Mouse (Mus musculus): Measurements from ENCODE around the gene Calm5. TPM values are rescaled to one million over a fixed set of nuclear protein-coding genes. Genes with fewer than 3 reads are reported as not detected.
"Not testable (repeated sequence)": the region's sequence is repeated elsewhere in the genome, so short reads cannot be mapped to it uniquely, and the experiment has no call there.

Gene Calm5
- polyA plus RNA-seq, 1 experiment from 2014 or later, result not detected

- Histone ChIP-seq H3K9me3 (ENCODE audit: control insufficient read depth, low read length) (no peaks in the 10 kb centered on the region), H3K4me3 (replicated peaks; ENCODE audit: low read length) (no peak overlapping the region), H3K27ac (no peak overlapping the region), H3K4me1 (replicated peaks; ENCODE audit: control insufficient read depth, insufficient read depth, low read length) (no peaks in the 10 kb centered on the region), H3K9ac (no peak overlapping the region), H3K36me3 (replicated peaks; ENCODE audit: control insufficient read depth, insufficient read depth) (no peaks in the 10 kb centered on the region), H3K27me3 (ENCODE audit: control insufficient read depth, insufficient read depth, low read length) (no peaks in the 10 kb centered on the region), H3K4me2 (replicated peaks) (no peak overlapping the region)
- no peak for DNase-seq (ENCODE audit: low spot score)
- no peak for ATAC-seq (ENCODE audit: low FRiP score)
- 89% methylated on average over 5 of the region's 5 CpGs for WGBS
Observed at GRCm38 (mm10) chr13:3831546-3831945, 22.4 kb upstream of the Calm5 start.

GRCm38 (mm10) chr13:3831994-3832393 lies 22.0 kb upstream of the Calm5 start:
- Histone ChIP-seq H3K27me3 (ENCODE audit: control insufficient read depth, insufficient read depth, low read length) (no peaks in the 10 kb centered on the region), H3K9me3 (ENCODE audit: control insufficient read depth, low read length) (no peaks in the 10 kb centered on the region), H3K4me3 (replicated peaks; ENCODE audit: low read length) (no peak overlapping the region), H3K4me2 (replicated peaks) (no peak overlapping the region), H3K4me1 (replicated peaks; ENCODE audit: control insufficient read depth, insufficient read depth, low read length) (no peaks in the 10 kb centered on the region), H3K27ac (no peak overlapping the region), H3K36me3 (replicated peaks; ENCODE audit: control insufficient read depth, insufficient read depth) (no peaks in the 10 kb centered on the region), H3K9ac (no peak overlapping the region)
- no peak for DNase-seq (ENCODE audit: low spot score)
- 67% methylated on average over 1 of the region's 1 CpGs for WGBS
- ATAC-seq (ENCODE audit: low FRiP score), result no peak

GRCm38 (mm10) chr13:3832450-3832849 lies 21.5 kb upstream of the Calm5 start:
- 69% methylated on average over 2 of the region's 2 CpGs for WGBS
- no peak overlapping the region for H3K27ac ChIP-seq
- no peak for ATAC-seq (ENCODE audit: low FRiP score)
- H3K9ac ChIP-seq, result no peak overlapping the region
- no peak overlapping the region for H3K4me3 ChIP-seq (replicated peaks; ENCODE audit: low read length)
- H3K27me3 ChIP-seq (ENCODE audit: control insufficient read depth, insufficient read depth, low read length), result no peaks in the 10 kb centered on the region
- no peak overlapping the region for H3K4me2 ChIP-seq (replicated peaks)
- no peaks in the 10 kb centered on the region for H3K4me1 ChIP-seq (replicated peaks; ENCODE audit: control insufficient read depth, insufficient read depth, low read length)
- H3K36me3 ChIP-seq (replicated peaks; ENCODE audit: control insufficient read depth, insufficient read depth), result no peaks in the 10 kb centered on the region
- DNase-seq (ENCODE audit: low spot score), result no peak
- H3K9me3 ChIP-seq (ENCODE audit: control insufficient read depth, low read length), result no peaks in the 10 kb centered on the region

DNA sequence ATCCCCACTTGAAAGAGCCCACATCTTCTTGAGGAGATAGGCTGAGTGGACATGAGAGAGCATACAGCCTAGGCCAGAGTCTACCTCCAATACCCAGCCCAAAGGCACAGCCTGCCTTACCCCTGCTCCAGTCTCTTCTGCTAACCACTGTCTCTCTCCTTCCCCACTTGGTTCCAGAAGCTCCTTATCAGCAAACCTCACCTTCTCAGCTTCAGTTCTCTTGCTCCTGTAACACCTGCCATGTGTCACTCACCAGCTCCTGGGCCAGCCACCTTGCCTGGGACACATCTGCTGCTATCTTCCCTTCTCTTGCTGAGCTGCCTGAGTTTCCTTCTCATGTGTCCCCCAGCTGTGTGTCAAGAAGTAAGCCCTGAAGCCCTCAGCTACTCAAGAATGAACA lies 20.3 kb upstream of the Calm5 start:
- H3K9me3 ChIP-seq (ENCODE audit: control insufficient read depth, low read length); DNase-seq (ENCODE audit: low spot score); ATAC-seq (ENCODE audit: low FRiP score): not testable (repeated sequence)

GRCm38 (mm10) chr13:3837312-3837807 lies 16.6 kb upstream of the Calm5 start, which contains the start of gene Calm4:
Gene Calm4, plus strand, starts transcription at chr13:3837757.
- not testable (repeated sequence) for H3K27ac ChIP-seq, H3K9ac ChIP-seq

More for the DNA sequence above, 20.3 kb upstream of the Calm5 start:
- not testable (repeated sequence) for H3K27me3 ChIP-seq (ENCODE audit: control insufficient read depth, insufficient read depth, low read length); H3K4me2 ChIP-seq (replicated peaks); H3K4me3 ChIP-seq (replicated peaks; ENCODE audit: low read length); H3K4me1 ChIP-seq (replicated peaks; ENCODE audit: control insufficient read depth, insufficient read depth, low read length); H3K9ac ChIP-seq; H3K36me3 ChIP-seq (replicated peaks; ENCODE audit: control insufficient read depth, insufficient read depth); H3K27ac ChIP-seq

DNA sequence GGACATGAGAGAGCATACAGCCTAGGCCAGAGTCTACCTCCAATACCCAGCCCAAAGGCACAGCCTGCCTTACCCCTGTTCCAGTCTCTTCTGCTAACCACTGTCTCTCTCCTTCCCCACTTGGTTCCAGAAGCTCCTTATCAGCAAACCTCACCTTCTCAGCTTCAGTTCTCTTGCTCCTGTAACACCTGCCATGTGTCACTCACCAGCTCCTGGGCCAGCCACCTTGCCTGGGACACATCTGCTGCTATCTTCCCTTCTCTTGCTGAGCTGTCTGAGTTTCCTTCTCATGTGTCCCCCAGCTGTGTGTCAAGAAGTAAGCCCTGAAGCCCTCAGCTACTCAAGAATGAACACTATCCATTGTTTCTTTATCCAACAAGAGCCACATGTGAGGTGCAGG lies 13.3 kb upstream of the Calm5 start:
- not testable (repeated sequence) for H3K9me3 ChIP-seq (ENCODE audit: control insufficient read depth, low read length); H3K4me2 ChIP-seq (replicated peaks); H3K27ac ChIP-seq; H3K36me3 ChIP-seq (replicated peaks; ENCODE audit: control insufficient read depth, insufficient read depth); H3K9ac ChIP-seq; ATAC-seq (ENCODE audit: low FRiP score); H3K4me3 ChIP-seq (replicated peaks; ENCODE audit: low read length); DNase-seq (ENCODE audit: low spot score); H3K27me3 ChIP-seq (ENCODE audit: control insufficient read depth, insufficient read depth, low read length); H3K4me1 ChIP-seq (replicated peaks; ENCODE audit: control insufficient read depth, insufficient read depth, low read length)

More at GRCm38 (mm10) chr13:3837312-3837807, 16.6 kb upstream of the Calm5 start, which contains the start of gene Calm4:
- H3K9me3 ChIP-seq (ENCODE audit: control insufficient read depth, low read length); DNase-seq (ENCODE audit: low spot score); H3K4me3 ChIP-seq (replicated peaks; ENCODE audit: low read length); H3K4me1 ChIP-seq (replicated peaks; ENCODE audit: control insufficient read depth, insufficient read depth, low read length); ATAC-seq (ENCODE audit: low FRiP score); H3K4me2 ChIP-seq (replicated peaks); H3K36me3 ChIP-seq (replicated peaks; ENCODE audit: control insufficient read depth, insufficient read depth); H3K27me3 ChIP-seq (ENCODE audit: control insufficient read depth, insufficient read depth, low read length): not testable (repeated sequence)

DNA sequence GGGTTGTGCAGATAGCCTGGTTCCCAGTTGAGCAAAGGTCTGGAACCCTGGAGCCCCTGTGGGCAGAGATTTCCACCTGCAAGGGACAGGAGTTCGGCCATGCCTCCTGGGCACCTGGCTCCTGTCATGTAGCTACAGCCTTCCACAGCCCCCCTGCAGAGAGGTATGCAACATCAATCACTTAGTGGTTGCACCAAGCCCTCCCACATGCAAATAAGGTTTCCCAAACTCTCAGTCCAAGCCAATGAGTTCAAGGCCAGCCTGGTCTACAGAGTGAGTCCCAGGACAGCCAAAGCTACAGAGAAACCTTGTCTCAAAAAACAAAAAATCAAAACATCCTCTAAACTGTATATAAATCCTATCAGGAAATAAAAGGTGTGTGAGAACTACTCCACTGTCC lies 3.6 kb upstream of the Calm5 start:
- 64% methylated on average over 1 of the region's 1 CpGs for WGBS
- Histone ChIP-seq H3K27ac (no peak overlapping the region), H3K4me1 (replicated peaks; ENCODE audit: control insufficient read depth, insufficient read depth, low read length) (no peaks in the 10 kb centered on the region), H3K27me3 (ENCODE audit: control insufficient read depth, insufficient read depth, low read length) (no peaks in the 10 kb centered on the region), H3K4me3 (replicated peaks; ENCODE audit: low read length) (no peak overlapping the region), H3K4me2 (replicated peaks) (no peak overlapping the region), H3K9ac (no peak overlapping the region), H3K36me3 (replicated peaks; ENCODE audit: control insufficient read depth, insufficient read depth) (no peaks in the 10 kb centered on the region), H3K9me3 (ENCODE audit: control insufficient read depth, low read length) (no peaks in the 10 kb centered on the region)
- ATAC-seq (ENCODE audit: low FRiP score) (no peak), DNase-seq (ENCODE audit: low spot score) (no peak)

- WGBS, result 82% methylated on average over 2 of the region's 2 CpGs
- no peak for ATAC-seq (ENCODE audit: low FRiP score)
- no peak overlapping the region for H3K4me3 ChIP-seq (replicated peaks; ENCODE audit: low read length)
Observed at GRCm38 (mm10) chr13:3854856-3855255, 883 bp downstream of the Calm5 start.

DNA sequence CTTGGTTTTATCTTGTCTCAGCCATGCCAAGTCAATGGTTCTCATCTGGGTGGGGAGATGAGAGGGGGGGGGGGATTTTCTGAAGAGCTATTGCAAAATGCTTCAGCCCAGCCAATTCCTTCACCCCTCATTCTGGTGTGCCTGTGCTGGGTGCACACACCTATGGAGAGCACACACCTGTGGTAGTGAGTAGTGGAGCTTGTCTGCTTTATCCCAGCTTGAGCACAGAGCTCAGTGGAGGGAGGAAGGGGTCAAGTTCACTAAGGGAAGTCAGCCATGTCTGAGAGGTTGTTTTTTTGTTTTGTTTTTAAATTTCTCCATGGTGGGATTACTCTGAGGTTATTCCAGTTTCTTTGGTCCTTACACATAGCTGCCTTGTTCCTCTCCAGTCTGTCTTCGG lies 2.3 kb downstream of the Calm5 start:
- 88% methylated on average over 1 of the region's 1 CpGs for whole genome bisulfite sequencing
- no peaks in the 10 kb centered on the region for H3K36me3 ChIP-seq (replicated peaks; ENCODE audit: control insufficient read depth, insufficient read depth)
- DNase-seq (ENCODE audit: low spot score) (no peak), ATAC-seq (ENCODE audit: low FRiP score) (no peak)
- H3K4me2 ChIP-seq (replicated peaks), result no peak overlapping the region
- no peak overlapping the region for H3K9ac ChIP-seq
- no peak overlapping the region for H3K4me3 ChIP-seq (replicated peaks; ENCODE audit: low read length)
- H3K27me3 ChIP-seq (ENCODE audit: control insufficient read depth, insufficient read depth, low read length), result no peaks in the 10 kb centered on the region
- no peaks in the 10 kb centered on the region for H3K4me1 ChIP-seq (replicated peaks; ENCODE audit: control insufficient read depth, insufficient read depth, low read length)
- H3K9me3 ChIP-seq (ENCODE audit: control insufficient read depth, low read length), result no peaks in the 10 kb centered on the region
- H3K27ac ChIP-seq, result no peak overlapping the region

More at GRCm38 (mm10) chr13:3854856-3855255, 883 bp downstream of the Calm5 start:
- DNase-seq (ENCODE audit: low spot score), result no peak
- Histone ChIP-seq H3K4me1 (replicated peaks; ENCODE audit: control insufficient read depth, insufficient read depth, low read length) (no peaks in the 10 kb centered on the region), H3K27ac (no peak overlapping the region), H3K9ac (no peak overlapping the region), H3K27me3 (ENCODE audit: control insufficient read depth, insufficient read depth, low read length) (no peaks in the 10 kb centered on the region), H3K4me2 (replicated peaks) (no peak overlapping the region), H3K9me3 (ENCODE audit: control insufficient read depth, low read length) (no peaks in the 10 kb centered on the region), H3K36me3 (replicated peaks; ENCODE audit: control insufficient read depth, insufficient read depth) (no peaks in the 10 kb centered on the region)

DNA sequence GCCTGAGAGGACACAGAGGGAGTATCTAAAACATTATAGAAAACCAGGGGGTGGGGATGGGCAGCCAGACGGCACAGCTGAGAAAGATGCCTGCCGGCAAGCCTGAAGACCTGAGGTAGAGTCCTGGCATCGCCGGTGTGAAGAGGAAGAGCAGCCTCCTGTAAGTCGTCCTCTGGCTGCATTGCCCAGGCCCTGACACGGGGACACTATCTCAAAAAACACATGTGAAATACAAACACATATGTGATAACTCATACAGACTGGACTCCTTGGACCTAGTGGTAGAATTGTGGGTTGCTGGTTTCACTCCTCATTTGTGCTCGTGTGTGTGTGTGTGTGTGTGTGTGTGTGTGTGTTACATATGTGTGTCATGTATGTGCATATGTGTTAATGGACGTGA lies 7.3 kb downstream of the Calm5 start:
- H3K27me3 ChIP-seq (ENCODE audit: control insufficient read depth, insufficient read depth, low read length), result no peaks in the 10 kb centered on the region
- WGBS, result 93% methylated on average over 8 of the region's 8 CpGs
- H3K4me1 ChIP-seq (replicated peaks; ENCODE audit: control insufficient read depth, insufficient read depth, low read length), result no peaks in the 10 kb centered on the region
- no peak for ATAC-seq (ENCODE audit: low FRiP score)
- H3K27ac ChIP-seq, result no peak overlapping the region
- no peak for DNase-seq (ENCODE audit: low spot score)
- no peaks in the 10 kb centered on the region for H3K9me3 ChIP-seq (ENCODE audit: control insufficient read depth, low read length)
- no peak overlapping the region for H3K4me2 ChIP-seq (replicated peaks)
- no peak overlapping the region for H3K4me3 ChIP-seq (replicated peaks; ENCODE audit: low read length)
- H3K36me3 ChIP-seq (replicated peaks; ENCODE audit: control insufficient read depth, insufficient read depth), result no peaks in the 10 kb centered on the region
- no peak overlapping the region for H3K9ac ChIP-seq

Measured in hindbrain, embryonic 14.5 days (tissue).